Mouse (Mus musculus): Measurements from ENCODE around the gene Olfr632.
"Not testable (repeated sequence)": the region's sequence is repeated elsewhere in the genome, so short reads cannot be mapped to it uniquely, and the experiment has no call there.

Gene Olfr632

DNA sequence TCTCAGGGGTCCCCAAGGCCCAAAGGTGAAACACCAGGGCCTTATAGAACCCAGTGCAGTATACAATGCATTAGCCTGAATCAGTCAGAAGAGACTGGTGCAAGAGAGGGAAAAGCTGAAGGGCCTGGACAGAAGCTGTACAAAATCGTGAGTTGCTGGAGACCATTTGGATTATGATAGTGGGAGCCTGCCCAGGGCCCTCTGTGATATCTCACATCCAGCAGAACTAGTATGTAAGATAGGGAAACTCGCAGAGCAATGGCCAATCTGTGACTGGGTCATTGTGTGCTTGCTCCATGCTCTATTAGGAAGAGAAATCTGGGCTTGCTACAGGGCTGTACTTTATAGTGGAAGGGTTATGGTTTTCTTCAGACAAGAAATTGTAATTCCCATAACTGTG, at the start of gene Olfr632:
Gene Olfr632, plus strand, starts transcription at position 84 of the 400 bp plus-strand sequence.
- no peak for DNase-seq (ENCODE audit: extremely low read depth, low read depth, low spot score)

- no peak for DNase-seq (ENCODE audit: extremely low read depth, low read depth, low spot score)
Observed at GRCm38 (mm10) chr7:103886152-103886551, 48.0 kb upstream of the Olfr632 start, which contains the start of gene Olfr66. Olfr66 (minus strand) TSS chr7:103886252.

DNA sequence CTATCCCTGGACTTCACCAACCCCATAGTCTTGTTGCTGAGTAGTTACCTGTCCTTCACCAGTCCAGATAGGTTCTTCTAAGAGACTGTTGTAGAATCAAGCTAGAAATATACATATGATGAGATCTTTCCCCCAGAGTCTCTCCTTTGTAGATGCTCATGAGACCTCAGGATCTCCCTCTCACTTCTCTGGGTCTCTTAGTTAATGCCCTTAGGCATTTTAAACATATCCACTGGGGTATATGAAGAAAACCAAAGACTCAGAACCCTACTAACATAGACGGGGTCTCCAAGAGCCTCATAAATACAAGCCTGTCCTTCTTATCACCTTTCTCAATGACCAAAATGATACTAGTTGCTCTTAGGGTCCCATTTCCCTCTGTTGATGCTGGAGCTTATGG, 39.8 kb upstream of the Olfr632 start, which contains the start of gene Olfr64:
Gene Olfr64, minus strand, starts transcription at position 101 of the 400 bp plus-strand sequence.
- no peak for DNase-seq (ENCODE audit: extremely low read depth, low read depth, low spot score)

DNA sequence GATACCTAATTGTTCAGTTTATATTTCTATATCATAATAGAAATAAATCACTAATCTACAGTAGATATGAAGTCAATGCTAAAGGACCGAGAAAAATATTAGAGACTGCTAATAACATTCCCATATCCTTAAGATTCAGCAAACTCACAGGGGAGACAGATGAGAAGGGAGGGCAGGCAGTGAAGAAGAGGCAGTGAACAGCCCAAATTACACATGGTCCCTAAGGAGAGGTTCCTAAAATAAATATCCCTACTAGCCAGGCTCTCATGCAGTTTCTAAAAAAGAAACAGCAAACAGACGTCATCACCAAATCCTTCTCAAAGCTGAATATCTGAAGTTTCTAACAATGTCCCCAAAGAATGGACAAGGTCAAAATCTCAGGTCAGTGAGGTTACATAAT, 31.0 kb upstream of the Olfr632 start, which contains the start of gene Olfr65:
Gene Olfr65, plus strand, starts transcription at position 301 of the 400 bp plus-strand sequence.
- DNase-seq (ENCODE audit: extremely low read depth, low read depth, low spot score), result no peak

DNA sequence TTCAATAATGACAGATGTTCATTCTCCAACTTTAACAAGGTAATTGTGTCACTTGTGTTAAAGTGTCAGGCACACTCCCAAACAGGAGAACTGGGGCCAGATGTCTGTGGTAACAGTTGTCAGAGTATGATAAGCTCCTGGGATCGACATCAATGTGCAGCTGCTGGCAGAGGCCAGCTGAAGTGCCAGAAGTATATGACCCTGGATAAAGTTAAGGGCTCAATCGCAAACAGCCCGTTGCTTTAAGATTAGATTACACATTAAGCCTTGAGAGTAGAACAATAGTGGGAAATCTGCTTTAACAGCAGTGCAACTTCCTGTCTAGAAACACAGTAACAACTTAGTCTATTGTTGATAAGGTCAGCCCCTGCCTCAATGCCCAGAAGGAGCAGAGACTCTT, 24.1 kb upstream of the Olfr632 start:
- DNase-seq (ENCODE audit: extremely low read depth, low read depth, low spot score), result no peak

DNA sequence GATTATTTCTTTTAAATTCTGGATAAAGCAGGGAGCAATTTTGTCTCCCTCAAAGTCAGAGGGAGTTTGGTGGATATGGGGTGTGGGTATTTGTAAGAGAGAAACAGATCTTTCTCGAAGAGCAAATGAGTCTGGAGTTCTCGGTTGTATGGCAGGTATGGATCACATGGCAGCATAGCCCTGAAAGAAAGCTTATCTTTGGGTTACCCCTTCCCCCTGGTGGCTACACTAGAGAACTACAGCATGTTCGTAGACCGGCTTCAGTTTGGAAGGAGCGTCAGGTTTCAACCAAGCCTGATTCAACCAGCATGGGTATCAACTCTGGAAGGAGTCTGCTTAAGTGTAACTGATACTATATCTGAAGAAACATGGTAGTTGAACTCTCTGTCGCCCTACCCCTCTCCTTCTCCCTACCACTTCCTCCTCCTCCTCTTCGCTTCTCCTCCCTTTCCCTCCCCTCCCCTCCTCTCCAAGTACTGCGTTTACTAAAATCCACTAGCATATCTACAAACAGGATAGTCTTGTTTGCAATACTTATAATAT, 21.1 kb upstream of the Olfr632 start:
- no peak for DNase-seq (ENCODE audit: extremely low read depth, low read depth, low spot score)

GRCm38 (mm10) chr7:103915338-103915737, 18.8 kb upstream of the Olfr632 start:
- no peak for DNase-seq (ENCODE audit: extremely low read depth, low read depth, low spot score)

DNA sequence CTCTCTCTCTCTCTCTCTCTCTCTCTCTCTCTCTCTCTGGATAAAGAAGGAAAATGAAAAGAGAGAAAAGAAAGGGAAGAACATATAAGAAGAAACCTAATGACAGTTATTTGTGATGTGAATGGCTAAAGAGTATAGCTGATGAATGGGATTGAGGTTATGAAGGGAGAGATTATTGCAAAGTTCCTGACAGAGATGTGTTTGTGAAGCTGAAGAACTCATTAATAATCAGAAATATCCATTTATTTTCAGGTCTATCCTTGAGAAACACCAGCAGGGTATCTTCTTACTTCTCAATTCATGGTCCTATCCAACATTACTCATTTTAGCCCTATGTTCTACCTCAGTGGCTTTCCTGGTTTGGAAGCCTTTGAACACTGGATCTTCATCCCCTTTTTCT, 5.6 kb upstream of the Olfr632 start, which contains the start of gene Olfr631:
Gene Olfr631, plus strand, starts transcription at position 301 of the 400 bp plus-strand sequence.
- no peak for DNase-seq (ENCODE audit: extremely low read depth, low read depth, low spot score)

- no peak for DNase-seq (ENCODE audit: extremely low read depth, low read depth, low spot score)
Observed at GRCm38 (mm10) chr7:103942730-103943129, 8.6 kb downstream of the Olfr632 start.

GRCm38 (mm10) chr7:103944137-103944536, 10.0 kb downstream of the Olfr632 start, which contains the start of gene Olfr633:
Olfr633 (plus strand) TSS chr7:103944437.
- no peak for DNase-seq (ENCODE audit: extremely low read depth, low read depth, low spot score)

DNA sequence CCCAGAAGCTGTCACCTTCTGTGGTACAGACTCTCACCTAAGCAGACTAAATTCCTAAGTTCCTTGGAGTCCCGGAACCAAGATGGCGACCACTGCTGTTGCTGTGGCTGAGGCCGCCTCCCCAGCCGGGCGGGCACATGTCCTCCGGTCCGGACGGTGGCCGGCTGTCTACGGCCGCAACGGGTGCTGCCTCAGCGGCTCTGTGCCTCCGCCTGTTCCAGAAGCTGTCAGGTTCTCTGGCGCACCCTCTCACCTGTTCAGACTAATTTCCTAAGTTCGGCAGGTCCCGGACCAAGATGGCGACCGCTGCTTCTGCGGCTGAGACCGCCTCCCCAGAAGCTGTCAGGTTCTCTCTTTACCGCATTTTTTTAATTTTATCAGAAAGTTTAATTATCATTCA, 32.7 kb downstream of the Olfr632 start:
- not testable (repeated sequence) for DNase-seq (ENCODE audit: extremely low read depth, low read depth, low spot score)

DNA sequence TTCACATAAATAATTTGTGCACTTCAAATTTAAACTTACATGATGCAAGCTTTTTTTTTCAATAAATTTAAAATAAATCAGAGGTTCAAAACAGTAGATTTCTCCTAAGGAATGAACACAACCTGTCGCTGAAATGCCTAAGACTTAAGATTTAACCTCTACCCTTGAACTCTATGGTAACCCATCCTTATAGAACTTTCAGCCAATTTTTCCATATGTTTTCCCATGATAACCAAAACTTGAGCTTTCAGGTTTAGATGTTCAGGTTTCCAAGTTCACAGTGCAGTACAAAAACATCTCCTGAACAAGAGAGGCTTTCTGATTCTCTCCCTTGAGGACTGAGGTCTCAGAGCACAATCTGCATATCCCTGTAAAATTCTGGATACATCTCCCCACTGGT, 36.7 kb downstream of the Olfr632 start, which contains the start of gene Olfr635:
Gene Olfr635, plus strand, starts transcription at position 301 of the 400 bp plus-strand sequence.
- no peak for DNase-seq (ENCODE audit: extremely low read depth, low read depth, low spot score)

- DNase-seq (ENCODE audit: extremely low read depth, low read depth, low spot score), result no peak
Observed at GRCm38 (mm10) chr7:103971782-103972181, 37.6 kb downstream of the Olfr632 start.
